Mouse (Mus musculus): Measurements from ENCODE around the gene Chl1.

DNA sequence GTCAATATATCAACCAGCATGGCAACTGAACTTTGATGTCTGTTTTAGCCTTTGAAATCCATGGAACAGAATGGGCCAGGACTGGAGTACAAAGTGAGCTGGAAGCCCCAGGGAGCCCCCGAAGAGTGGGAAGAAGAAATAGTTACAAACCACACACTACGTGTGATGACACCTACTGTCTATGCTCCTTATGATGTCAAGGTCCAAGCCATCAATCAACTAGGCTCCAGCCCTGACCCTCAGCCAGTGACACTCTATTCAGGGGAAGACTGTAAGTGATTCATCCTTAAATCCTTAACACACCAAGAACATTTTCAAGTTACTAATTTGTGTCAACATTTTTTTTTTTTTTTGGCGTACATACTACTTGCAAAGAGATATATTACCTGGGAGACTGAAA lies 196.0 kb downstream of the Chl1 start:
- no peak for TF ChIP-seq CTCF (conservative IDR thresholded peaks at IDR 0.05 in 1 of 2, IDR thresholded peaks at IDR 0.05 in 1 of 2; ENCODE audit: low read depth in 2 of 2, low read length in 2 of 2)
- no peak for TF ChIP-seq MAZ (IDR thresholded peaks at IDR 0.05; ENCODE audit: low read depth, low read length)
- TF ChIP-seq USF1 (IDR thresholded peaks at IDR 0.05; ENCODE audit: low read depth, low read length) = no peak
- no peak for TF ChIP-seq EP300 (IDR thresholded peaks at IDR 0.05; ENCODE audit: low read length)
- TF ChIP-seq POLR2A (IDR thresholded peaks at IDR 0.05; ENCODE audit: low read depth, low read length) = no peak

Data from CH12.LX (cell line).